Mouse (Mus musculus): Measurements from ENCODE around the gene Gm9376. TPM values are rescaled to one million over a fixed set of nuclear protein-coding genes. Genes with fewer than 3 reads are reported as not detected.

Gene Gm9376
- polyA plus RNA-seq, 1 experiment from 2014 or later, result not detected

- no peak overlapping the region for H3K27ac ChIP-seq (replicated peaks)
- no peaks in the 10 kb centered on the region for H3K27me3 ChIP-seq
- no peaks in the 10 kb centered on the region for H3K9me3 ChIP-seq (replicated peaks)
- H3K9ac ChIP-seq, result no peak overlapping the region
- ATAC-seq (ENCODE audit: insufficient read depth), result no peak
- no peak overlapping the region for H3K4me3 ChIP-seq (replicated peaks)
- WGBS (ENCODE audit: insufficient replicate concordance), result 75% methylated on average over 14 of the region's 14 CpGs
- no peaks in the 10 kb centered on the region for H3K4me1 ChIP-seq (replicated peaks)
- no peaks in the 10 kb centered on the region for H3K36me3 ChIP-seq (replicated peaks)
- H3K4me2 ChIP-seq, result no peak overlapping the region
Measured at GRCm38 (mm10) chr14:118282917-118283316, 16.2 kb downstream of the Gm9376 start.

GRCm38 (mm10) chr14:118286096-118286495 lies 19.3 kb downstream of the Gm9376 start:
- Histone ChIP-seq H3K27ac (replicated peaks) (no peak overlapping the region), H3K9me3 (replicated peaks) (no peaks in the 10 kb centered on the region), H3K4me1 (replicated peaks) (no peaks in the 10 kb centered on the region), H3K4me3 (replicated peaks) (no peak overlapping the region), H3K4me2 (no peak overlapping the region), H3K9ac (no peak overlapping the region), H3K27me3 (no peaks in the 10 kb centered on the region), H3K36me3 (replicated peaks) (no peaks in the 10 kb centered on the region)
- no peak for ATAC-seq (ENCODE audit: insufficient read depth)
- WGBS (ENCODE audit: insufficient replicate concordance), result 65% methylated on average over 2 of the region's 2 CpGs

GRCm38 (mm10) chr14:118289133-118289532 lies 22.4 kb downstream of the Gm9376 start:
- Histone ChIP-seq H3K27ac (replicated peaks) (no peak overlapping the region), H3K36me3 (replicated peaks) (no peaks in the 10 kb centered on the region), H3K4me2 (no peak overlapping the region), H3K4me1 (replicated peaks) (no peaks in the 10 kb centered on the region), H3K4me3 (replicated peaks) (no peak overlapping the region), H3K27me3 (no peaks in the 10 kb centered on the region), H3K9me3 (replicated peaks) (no peaks in the 10 kb centered on the region), H3K9ac (no peak overlapping the region)
- no peak for ATAC-seq (ENCODE audit: insufficient read depth)
- WGBS (ENCODE audit: insufficient replicate concordance), result 60% methylated on average over 8 of the region's 8 CpGs

- Histone ChIP-seq H3K4me2 (no peak overlapping the region), H3K9ac (no peak overlapping the region), H3K36me3 (replicated peaks) (no peaks in the 10 kb centered on the region), H3K4me3 (replicated peaks) (no peak overlapping the region), H3K27me3 (no peaks in the 10 kb centered on the region), H3K4me1 (replicated peaks) (no peaks in the 10 kb centered on the region), H3K9me3 (replicated peaks) (no peaks in the 10 kb centered on the region), H3K27ac (replicated peaks) (no peak overlapping the region)
- 61% methylated on average over 6 of the region's 6 CpGs for WGBS (ENCODE audit: insufficient replicate concordance)
- ATAC-seq (ENCODE audit: insufficient read depth), result no peak
Measured at GRCm38 (mm10) chr14:118290009-118290408, 23.2 kb downstream of the Gm9376 start.

- Histone ChIP-seq H3K4me2 (no peak overlapping the region), H3K27me3 (no peaks in the 10 kb centered on the region), H3K36me3 (replicated peaks) (no peaks in the 10 kb centered on the region), H3K9ac (no peak overlapping the region), H3K4me3 (replicated peaks) (no peak overlapping the region), H3K9me3 (replicated peaks) (no peaks in the 10 kb centered on the region), H3K27ac (replicated peaks) (no peak overlapping the region), H3K4me1 (replicated peaks) (no peaks in the 10 kb centered on the region)
- ATAC-seq (ENCODE audit: insufficient read depth), result no peak
- WGBS (ENCODE audit: insufficient replicate concordance), result 65% methylated on average over 14 of the region's 14 CpGs
Measured at GRCm38 (mm10) chr14:118302606-118303005, 35.8 kb downstream of the Gm9376 start.

GRCm38 (mm10) chr14:118304560-118304959 lies 37.8 kb downstream of the Gm9376 start:
- H3K27ac ChIP-seq (replicated peaks), result no peak overlapping the region
- ATAC-seq (ENCODE audit: insufficient read depth), result no peak
- H3K4me2 ChIP-seq, result no peak overlapping the region
- no peaks in the 10 kb centered on the region for H3K27me3 ChIP-seq
- no peaks in the 10 kb centered on the region for H3K9me3 ChIP-seq (replicated peaks)
- no peaks in the 10 kb centered on the region for H3K36me3 ChIP-seq (replicated peaks)
- no peak overlapping the region for H3K9ac ChIP-seq
- H3K4me3 ChIP-seq (replicated peaks), result no peak overlapping the region
- no peaks in the 10 kb centered on the region for H3K4me1 ChIP-seq (replicated peaks)
- 62% methylated on average over 9 of the region's 9 CpGs for WGBS (ENCODE audit: insufficient replicate concordance)

- H3K36me3 ChIP-seq (replicated peaks), result no peaks in the 10 kb centered on the region
- no peak overlapping the region for H3K4me3 ChIP-seq (replicated peaks)
- no peak for ATAC-seq (ENCODE audit: insufficient read depth)
- 67% methylated on average over 9 of the region's 9 CpGs for WGBS (ENCODE audit: insufficient replicate concordance)
- H3K9ac ChIP-seq, result no peak overlapping the region
- H3K27me3 ChIP-seq, result no peaks in the 10 kb centered on the region
- H3K9me3 ChIP-seq (replicated peaks), result no peaks in the 10 kb centered on the region
- H3K4me2 ChIP-seq, result no peak overlapping the region
- no peaks in the 10 kb centered on the region for H3K4me1 ChIP-seq (replicated peaks)
- H3K27ac ChIP-seq (replicated peaks), result no peak overlapping the region
Measured at GRCm38 (mm10) chr14:118305951-118306350, 39.2 kb downstream of the Gm9376 start.

GRCm38 (mm10) chr14:118307060-118307459 lies 40.3 kb downstream of the Gm9376 start:
- no peaks in the 10 kb centered on the region for H3K27me3 ChIP-seq
- H3K27ac ChIP-seq (replicated peaks), result no peak overlapping the region
- H3K4me1 ChIP-seq (replicated peaks), result no peaks in the 10 kb centered on the region
- H3K9me3 ChIP-seq (replicated peaks), result no peaks in the 10 kb centered on the region
- WGBS (ENCODE audit: insufficient replicate concordance), result 61% methylated on average over 8 of the region's 8 CpGs
- H3K4me3 ChIP-seq (replicated peaks), result no peak overlapping the region
- H3K4me2 ChIP-seq, result no peak overlapping the region
- H3K36me3 ChIP-seq (replicated peaks), result no peaks in the 10 kb centered on the region
- ATAC-seq (ENCODE audit: insufficient read depth), result no peak
- H3K9ac ChIP-seq, result no peak overlapping the region

- H3K27me3 ChIP-seq, result no peaks in the 10 kb centered on the region
Measured at GRCm38 (mm10) chr14:118311703-118312102, 44.9 kb downstream of the Gm9376 start.

GRCm38 (mm10) chr14:118312664-118313063 lies 45.9 kb downstream of the Gm9376 start:
- ATAC-seq (ENCODE audit: insufficient read depth), result no peak
- H3K36me3 ChIP-seq (replicated peaks), result no peaks in the 10 kb centered on the region
- no peak overlapping the region for H3K4me2 ChIP-seq
- 75% methylated on average over 10 of the region's 10 CpGs for WGBS (ENCODE audit: insufficient replicate concordance)
- H3K9ac ChIP-seq, result no peak overlapping the region
- H3K4me1 ChIP-seq (replicated peaks), result no peaks in the 10 kb centered on the region
- no peak overlapping the region for H3K27ac ChIP-seq (replicated peaks)
- H3K27me3 ChIP-seq, result no peaks in the 10 kb centered on the region
- no peaks in the 10 kb centered on the region for H3K9me3 ChIP-seq (replicated peaks)
- no peak overlapping the region for H3K4me3 ChIP-seq (replicated peaks)

More at GRCm38 (mm10) chr14:118311703-118312102, 44.9 kb downstream of the Gm9376 start:
- H3K4me3 ChIP-seq (replicated peaks), result no peak overlapping the region
- H3K4me1 ChIP-seq (replicated peaks), result no peaks in the 10 kb centered on the region
- H3K4me2 ChIP-seq, result no peak overlapping the region
- WGBS (ENCODE audit: insufficient replicate concordance), result 72% methylated on average over 8 of the region's 8 CpGs
- no peak for ATAC-seq (ENCODE audit: insufficient read depth)
- no peak overlapping the region for H3K27ac ChIP-seq (replicated peaks)
- H3K36me3 ChIP-seq (replicated peaks), result no peaks in the 10 kb centered on the region
- no peaks in the 10 kb centered on the region for H3K9me3 ChIP-seq (replicated peaks)
- no peak overlapping the region for H3K9ac ChIP-seq

GRCm38 (mm10) chr14:118313931-118314330 lies 47.2 kb downstream of the Gm9376 start:
- Histone ChIP-seq H3K4me1 (replicated peaks) (no peaks in the 10 kb centered on the region), H3K4me3 (replicated peaks) (no peak overlapping the region), H3K9ac (no peak overlapping the region), H3K27ac (replicated peaks) (no peak overlapping the region), H3K36me3 (replicated peaks) (no peaks in the 10 kb centered on the region), H3K27me3 (no peaks in the 10 kb centered on the region), H3K4me2 (no peak overlapping the region), H3K9me3 (replicated peaks) (no peaks in the 10 kb centered on the region)
- no peak for ATAC-seq (ENCODE audit: insufficient read depth)
- 67% methylated on average over 3 of the region's 3 CpGs for WGBS (ENCODE audit: insufficient replicate concordance)

GRCm38 (mm10) chr14:118317260-118317659 lies 50.5 kb downstream of the Gm9376 start:
- Histone ChIP-seq H3K27me3 (peaks cover 20% of the 10 kb centered on the region), H3K4me2 (no peak overlapping the region), H3K4me3 (replicated peaks) (no peak overlapping the region), H3K36me3 (replicated peaks) (no peaks in the 10 kb centered on the region), H3K9me3 (replicated peaks) (no peaks in the 10 kb centered on the region), H3K4me1 (replicated peaks) (no peaks in the 10 kb centered on the region), H3K9ac (no peak overlapping the region), H3K27ac (replicated peaks) (no peak overlapping the region)
- WGBS (ENCODE audit: insufficient replicate concordance), result 58% methylated on average over 9 of the region's 9 CpGs
- no peak for ATAC-seq (ENCODE audit: insufficient read depth)

All from liver, embryonic 15.5 days (tissue).